Mouse (Mus musculus) embryonic facial prominence, embryonic 14.5 days (tissue): Measurements from ENCODE around the gene Odf4. TPM values are rescaled to one million over a fixed set of nuclear protein-coding genes. Genes with fewer than 3 reads are reported as not detected.

Experiments used
- ATAC-seq: fragments of 200-750 bp; cut with Nextera tagmentation; 2 replicates; pipeline ENCODE4 v1.8.0; 2017; ENCODE audit warnings: low read depth, moderate number of reproducible peaks, moderate TSS enrichment
- DNase-seq: peaks from one replicate; pipeline ENCODE4 v3.0.0-alpha.2; 2015; ENCODE audit warnings: low spot score
- H3K27ac ChIP-seq: fragments of 300-500 bp; sonication (generic); replicated peaks from 2 replicates; pipeline ENCODE4 v1.5.1; 2014; ENCODE audit warnings: low read depth, mild to moderate bottlenecking, low read length, moderate library complexity
- H3K27me3 ChIP-seq: fragments of 300-500 bp; sonication (generic); replicated peaks from 2 replicates; pipeline ENCODE4 v1.6.1; 2014; ENCODE audit warnings: low read length; ENCODE audit not compliant: control insufficient read depth, insufficient read depth
- H3K36me3 ChIP-seq: fragments of 300-500 bp; sonication (generic); 2 replicates; pipeline ENCODE4 v1.6.1; 2014; ENCODE audit warnings: low read length, mixed read lengths; ENCODE audit not compliant: control insufficient read depth, insufficient read depth
- H3K4me1 ChIP-seq: fragments of 300-500 bp; sonication (generic); 2 replicates; pipeline ENCODE4 v1.6.1; 2014; ENCODE audit warnings: antibody characterized with exemption, low read length; ENCODE audit not compliant: control insufficient read depth, insufficient read depth
- H3K4me2 ChIP-seq: fragments of 300-500 bp; sonication (generic); 2 replicates; pipeline ENCODE4 v1.6.1; 2014; ENCODE audit warnings: low read depth, mild to moderate bottlenecking, low read length, moderate library complexity, mixed read lengths
- H3K4me3 ChIP-seq: fragments of 300-500 bp; sonication (generic); 2 replicates; pipeline ENCODE4 v1.5.1; 2014; ENCODE audit warnings: low read depth, mild to moderate bottlenecking, low read length
- H3K9ac ChIP-seq: fragments of 300-500 bp; sonication (generic); 2 replicates; pipeline ENCODE4 v1.6.1; 2014; ENCODE audit warnings: low read depth, mild to moderate bottlenecking, low read length, moderate library complexity, mixed read lengths
- H3K9me3 ChIP-seq: fragments of 300-500 bp; sonication (generic); 2 replicates; pipeline ENCODE4 v1.6.1; 2016; ENCODE audit warnings: low read length; ENCODE audit not compliant: control insufficient read depth
- WGBS: fragments of 180-500 bp; shearing (Covaris S2); extraction: QIAGEN DNeasy Blood & Tissue Kit; methylation state at CpG from one replicate; pipeline ENCODE4 v1.1.7; 2014; 5-methylcytosine and 5-hydroxymethylcytosine counted together
- polyA plus RNA-seq: library from polyadenylated mRNA; unstranded; fragments of >200 nt; fragmentation: Nextera tagmentation; extraction: Ambion mirVana; gene quantifications from 2 replicates; pipeline ENCODE4 v1.2.1, GENCODE M21; 2014

Odf4 gene
- polyA plus RNA-seq, 1 experiment from 2014 or later: not detected

- DNase-seq (no peak), ATAC-seq (no peak)
- no peak overlapping the region for H3K4me2 ChIP-seq
Observed at GRCm38 (mm10) chr11:68897838-68898237, 29.0 kb downstream of the Odf4 start.

GRCm38 (mm10) chr11:68897120-68897519 lies 29.8 kb downstream of the Odf4 start:
- 45% methylated on average over 4 of the region's 4 CpGs for WGBS
- Histone ChIP-seq H3K4me2 (no peak overlapping the region), H3K27ac (no peak overlapping the region), H3K36me3 (no peaks in the 10 kb centered on the region), H3K9me3 (no peaks in the 10 kb centered on the region), H3K4me1 (no peaks in the 10 kb centered on the region; the same call in 1 of the 2 replicates), H3K27me3 (no peaks in the 10 kb centered on the region), H3K9ac (no peak overlapping the region), H3K4me3 (no peak overlapping the region)
- DNase-seq: peak; percentile 34
- no peak for ATAC-seq

More at GRCm38 (mm10) chr11:68897838-68898237, 29.0 kb downstream of the Odf4 start:
- H3K27ac ChIP-seq: no peak overlapping the region
- no peak overlapping the region for H3K4me3 ChIP-seq
- no peaks in the 10 kb centered on the region; the same call in 1 of the 2 replicates for H3K4me1 ChIP-seq
- H3K9me3 ChIP-seq: no peaks in the 10 kb centered on the region
- H3K27me3 ChIP-seq: no peaks in the 10 kb centered on the region
- peaks cover 2% of the 10 kb centered on the region for H3K36me3 ChIP-seq
- no peak overlapping the region for H3K9ac ChIP-seq
- WGBS: 71% methylated on average over 6 of the region's 6 CpGs

GRCm38 (mm10) chr11:68896247-68896646 lies 30.6 kb downstream of the Odf4 start:
- Histone ChIP-seq H3K9me3 (no peaks in the 10 kb centered on the region), H3K27me3 (no peaks in the 10 kb centered on the region), H3K27ac (no peak overlapping the region), H3K9ac (no peak overlapping the region), H3K4me3 (no peak overlapping the region), H3K4me1 (no peaks in the 10 kb centered on the region; the same call in 1 of the 2 replicates), H3K36me3 (no peaks in the 10 kb centered on the region), H3K4me2 (no peak overlapping the region)
- ATAC-seq: no peak
- no peak for DNase-seq
- WGBS: 86% methylated on average over 5 of the region's 5 CpGs

- no peak overlapping the region for H3K9ac ChIP-seq
Observed at GRCm38 (mm10) chr11:68893911-68894464, 32.9 kb downstream of the Odf4 start.

GRCm38 (mm10) chr11:68892233-68892832 lies 34.5 kb downstream of the Odf4 start:
- Histone ChIP-seq H3K4me3 (no peak overlapping the region), H3K4me1 (no peaks in the 10 kb centered on the region), H3K27me3 (no peaks in the 10 kb centered on the region), H3K9ac (no peak overlapping the region), H3K36me3 (no peaks in the 10 kb centered on the region), H3K9me3 (no peaks in the 10 kb centered on the region), H3K4me2 (no peak overlapping the region), H3K27ac (no peak overlapping the region)
- no peak for DNase-seq
- WGBS: 77% methylated on average over 15 of the region's 15 CpGs
- no peak for ATAC-seq

More at GRCm38 (mm10) chr11:68893911-68894464, 32.9 kb downstream of the Odf4 start:
- H3K27ac ChIP-seq: no peak overlapping the region
- no peak overlapping the region for H3K4me3 ChIP-seq
- H3K4me2 ChIP-seq: no peak overlapping the region
- WGBS: 59% methylated on average over 12 of the region's 12 CpGs
- H3K9me3 ChIP-seq: no peaks in the 10 kb centered on the region
- no peaks in the 10 kb centered on the region for H3K4me1 ChIP-seq
- no peaks in the 10 kb centered on the region for H3K36me3 ChIP-seq
- H3K27me3 ChIP-seq: no peaks in the 10 kb centered on the region
- ATAC-seq: peak; percentile 81
- peak; percentile 67 for DNase-seq

- ATAC-seq: no peak
- H3K27ac ChIP-seq: no peak overlapping the region
- no peaks in the 10 kb centered on the region for H3K36me3 ChIP-seq
- 80% methylated on average over 5 of the region's 5 CpGs for WGBS
- H3K27me3 ChIP-seq: no peaks in the 10 kb centered on the region
- H3K4me3 ChIP-seq: no peak overlapping the region
- no peaks in the 10 kb centered on the region for H3K4me1 ChIP-seq
- H3K9me3 ChIP-seq: no peaks in the 10 kb centered on the region
- no peak overlapping the region for H3K4me2 ChIP-seq
- H3K9ac ChIP-seq: no peak overlapping the region
- DNase-seq: no peak
Observed at GRCm38 (mm10) chr11:68891823-68892222, 35.1 kb downstream of the Odf4 start.

GRCm38 (mm10) chr11:68890625-68891024 lies 36.3 kb downstream of the Odf4 start:
- no peak overlapping the region for H3K27ac ChIP-seq
- no peaks in the 10 kb centered on the region for H3K9me3 ChIP-seq
- no peaks in the 10 kb centered on the region for H3K27me3 ChIP-seq
- no peak overlapping the region for H3K4me3 ChIP-seq
- no peak for ATAC-seq
- H3K4me2 ChIP-seq: no peak overlapping the region
- DNase-seq: peak; percentile 38
- no peaks in the 10 kb centered on the region for H3K4me1 ChIP-seq
- H3K36me3 ChIP-seq: no peaks in the 10 kb centered on the region
- 39% methylated on average over 2 of the region's 2 CpGs for WGBS
- H3K9ac ChIP-seq: no peak overlapping the region

GRCm38 (mm10) chr11:68888653-68889052 lies 38.2 kb downstream of the Odf4 start:
- DNase-seq (no peak), ATAC-seq (no peak)
- H3K9me3 ChIP-seq: no peaks in the 10 kb centered on the region
- no peaks in the 10 kb centered on the region for H3K4me1 ChIP-seq
- H3K27ac ChIP-seq: no peak overlapping the region
- H3K4me3 ChIP-seq: no peak overlapping the region
- no peak overlapping the region for H3K9ac ChIP-seq
- no peaks in the 10 kb centered on the region for H3K36me3 ChIP-seq
- no peaks in the 10 kb centered on the region for H3K27me3 ChIP-seq
- WGBS: 64% methylated on average over 2 of the region's 2 CpGs
- H3K4me2 ChIP-seq: no peak overlapping the region

- WGBS: 33% methylated on average over 6 of the region's 6 CpGs
- DNase-seq: no peak
- Histone ChIP-seq H3K4me3 (no peak within 1 kb of the TSS), H3K27me3 (no peaks in the 10 kb centered on the region), H3K9ac (no peak within 1 kb of the TSS), H3K9me3 (no peaks in the 10 kb centered on the region), H3K36me3 (no peaks in the 10 kb centered on the region), H3K27ac (no peak within 1 kb of the TSS), H3K4me2 (no peak within 1 kb of the TSS), H3K4me1 (no peaks in the 10 kb centered on the region)
- no peak for ATAC-seq
Observed at GRCm38 (mm10) chr11:68888253-68888652, 38.6 kb downstream of the Odf4 start, which contains the start of gene Rnf222. Gene Rnf222, plus strand, starts transcription at chr11:68888553.
